Mouse (Mus musculus) kidney, postnatal 10 days (tissue): ENCODE results near the gene Mfap3.
"Not testable (repeated sequence)": the region's sequence is repeated elsewhere in the genome, so short reads cannot be mapped to it uniquely, and the experiment has no call there.

Experiments
- DNase-seq: peaks from one replicate; pipeline ENCODE4 v3.0.0; 2021; ENCODE audit warnings: mixed read lengths

The Mfap3 gene

DNA sequence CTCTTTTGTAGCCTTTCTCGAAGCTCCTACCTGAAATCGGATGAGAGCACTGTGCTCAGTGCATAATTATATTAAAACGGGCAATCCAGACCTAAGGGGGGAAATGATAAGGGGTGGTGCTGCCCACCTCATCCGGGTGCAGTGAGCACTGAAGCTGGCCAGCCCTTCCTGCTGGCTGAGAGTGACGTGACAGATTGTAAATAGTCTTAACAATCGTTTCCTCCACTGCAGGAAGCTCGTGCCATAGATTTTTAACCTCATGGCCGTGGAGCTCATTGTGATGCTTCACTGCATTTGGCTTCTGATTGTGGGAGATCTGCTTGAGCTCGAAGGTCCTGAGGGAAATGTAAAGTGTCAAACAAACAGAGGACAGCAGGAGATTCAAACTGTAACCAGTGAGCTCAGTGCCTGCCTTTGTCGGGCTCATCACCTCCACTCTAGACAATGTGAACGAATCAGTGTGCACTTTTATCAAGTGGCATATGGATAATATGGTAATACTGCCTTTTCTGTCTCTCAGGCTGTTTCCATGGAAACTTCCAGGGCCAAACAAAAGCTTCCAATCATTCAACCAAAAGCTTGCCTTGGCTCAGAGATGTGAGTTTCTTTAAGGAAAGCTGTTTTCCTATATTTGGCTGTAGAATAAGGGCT lies 13.0 kb downstream of the Mfap3 start:
- DNase-seq, result peak; percentile 44

DNA sequence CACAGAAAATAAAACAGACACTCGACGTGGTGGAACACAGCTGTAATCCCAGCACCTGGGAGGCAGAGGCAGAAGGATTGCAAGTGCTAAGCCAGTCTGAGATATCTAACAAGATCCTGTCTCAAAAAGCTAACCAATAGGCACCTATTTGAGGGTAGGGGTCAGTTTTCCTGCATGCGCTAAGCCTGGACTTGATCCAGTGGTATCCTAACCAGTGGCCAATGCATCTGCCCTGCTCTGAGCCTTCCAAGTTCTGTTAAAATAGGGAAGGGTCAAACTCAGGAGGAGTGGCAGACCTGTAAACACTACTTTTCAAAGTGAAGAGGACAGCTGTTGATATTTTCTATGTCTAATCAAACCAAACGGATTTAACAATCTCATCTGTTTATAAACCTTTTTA lies 13.8 kb downstream of the Mfap3 start:
- no peak for DNase-seq

DNA sequence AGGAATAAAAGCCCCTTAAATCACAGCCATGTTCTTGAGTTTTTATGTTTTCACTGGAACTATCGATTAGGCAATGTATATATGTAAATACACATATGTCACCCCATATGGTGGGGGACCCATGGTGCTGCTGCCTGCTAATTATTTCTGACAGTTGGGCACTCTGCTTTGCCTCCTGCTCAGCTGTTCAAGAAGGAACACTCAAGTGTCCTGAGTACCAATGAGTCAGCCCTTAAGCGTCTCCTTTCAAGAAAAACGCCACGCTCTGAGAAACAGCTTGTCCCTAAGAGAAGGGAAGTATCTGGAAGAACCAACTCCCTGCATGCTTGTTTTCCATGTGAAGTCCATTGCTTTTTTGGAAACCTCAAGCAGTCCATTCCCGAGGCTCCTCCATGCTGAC lies 17.4 kb downstream of the Mfap3 start:
- DNase-seq, result no peak

DNA sequence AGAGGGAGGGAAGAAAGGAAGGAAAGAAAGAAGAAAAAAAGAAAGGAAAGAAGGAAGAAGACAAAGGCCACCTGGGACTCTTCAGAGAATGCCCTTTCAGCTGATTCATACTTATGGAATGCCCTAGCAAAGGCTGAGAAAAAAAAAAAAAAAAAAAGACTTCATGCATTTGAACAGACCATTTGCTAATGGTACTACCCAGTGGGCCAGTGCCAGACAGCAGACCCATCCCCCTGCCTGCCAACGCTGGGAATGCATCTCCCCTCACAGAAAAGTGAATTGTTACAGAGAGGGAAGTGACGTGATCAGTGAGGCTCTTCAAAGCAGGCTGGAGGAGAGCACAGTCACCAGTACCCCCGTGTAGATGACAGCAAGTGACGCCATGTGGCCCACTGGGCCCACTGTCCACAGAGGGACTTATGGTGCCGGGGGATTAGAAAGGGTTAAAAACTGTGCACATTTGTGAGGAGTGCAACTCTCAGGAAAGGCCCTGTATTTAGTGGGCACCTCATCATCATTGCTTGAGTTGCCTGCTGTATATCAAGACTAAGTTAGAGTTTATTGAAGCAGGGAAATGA lies 21.5 kb downstream of the Mfap3 start:
- no peak for DNase-seq

DNA sequence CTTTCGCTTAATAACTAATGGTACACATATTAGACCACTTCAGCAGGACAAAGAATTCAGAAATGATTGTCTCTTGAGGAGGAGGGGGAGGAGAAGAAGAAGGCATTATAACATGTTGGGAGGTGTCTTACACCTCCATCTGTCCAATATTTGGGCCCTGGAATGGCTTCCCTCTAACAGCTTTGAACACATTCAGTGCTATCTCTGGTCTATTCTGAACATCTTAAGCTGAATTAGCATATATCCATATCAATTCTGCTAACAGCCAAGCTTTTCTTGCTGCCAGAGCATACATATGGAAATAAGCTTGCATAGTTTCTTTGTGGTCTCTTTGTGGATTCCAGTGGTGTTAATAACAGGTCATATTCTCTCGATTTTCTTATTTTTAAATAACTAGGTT lies 22.2 kb downstream of the Mfap3 start:
- no peak for DNase-seq

DNA sequence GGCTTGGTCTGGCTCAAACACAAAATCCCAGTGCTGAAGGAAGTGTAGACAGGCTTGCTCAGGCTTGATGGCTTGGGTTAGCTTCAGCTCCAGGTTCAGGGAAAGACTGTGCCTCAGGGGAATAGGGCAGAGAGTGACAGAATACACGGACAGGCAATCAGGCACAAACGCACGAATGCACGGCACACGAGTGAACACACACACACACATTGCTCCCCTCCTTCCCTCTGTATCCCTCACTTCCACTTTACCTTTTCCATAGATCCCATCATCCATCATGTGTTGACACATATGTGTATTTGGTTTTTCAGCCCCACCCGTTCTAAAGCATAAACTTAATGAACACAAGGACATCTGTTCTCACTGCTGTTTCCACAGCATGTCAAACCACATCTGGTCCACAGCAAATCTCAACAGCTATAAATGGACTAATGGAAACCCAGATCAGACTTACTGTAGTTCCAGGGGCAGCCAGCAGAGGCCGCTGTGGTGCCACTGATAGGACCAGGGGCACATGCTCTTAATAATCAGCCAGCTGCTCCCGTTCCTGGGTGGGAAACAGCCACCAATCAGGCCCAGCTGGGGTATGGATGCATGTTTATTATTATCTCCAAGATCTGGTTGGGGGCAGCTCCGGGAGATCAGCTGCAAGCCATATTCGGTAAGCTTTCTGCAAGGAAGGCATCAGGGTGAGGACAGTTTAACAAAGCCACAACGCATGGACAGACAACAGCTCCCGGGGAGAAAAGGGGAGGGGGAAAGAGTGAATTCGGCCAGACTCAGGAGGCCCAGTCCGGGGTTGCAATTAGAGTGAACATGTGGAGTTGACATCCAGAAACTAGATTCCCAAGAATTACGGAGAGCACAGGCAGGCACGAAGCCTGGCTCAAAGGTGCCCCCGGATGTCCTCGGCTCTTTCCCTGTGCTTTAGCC lies 30.4 kb downstream of the Mfap3 start:
- peak; percentile 91 for DNase-seq

DNA sequence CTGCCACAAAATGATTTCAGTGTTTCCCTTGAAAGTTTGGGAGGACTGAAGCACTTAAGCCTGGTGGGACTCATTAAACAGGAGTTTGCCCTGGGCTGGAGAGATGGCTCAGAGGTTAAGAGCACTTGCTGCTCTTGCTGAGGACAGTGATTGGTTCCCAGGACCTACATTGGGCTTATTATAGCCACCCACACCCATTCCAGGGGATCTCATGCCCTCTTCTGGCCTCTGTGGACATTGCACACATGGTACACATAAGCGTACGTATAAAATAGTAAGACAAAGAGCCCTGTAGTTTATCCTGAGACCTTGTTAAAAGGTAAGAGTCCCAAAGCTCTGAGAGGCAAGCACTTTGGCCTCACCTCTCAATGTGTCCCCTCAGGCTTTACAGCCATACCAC lies 31.8 kb downstream of the Mfap3 start:
- DNase-seq, result peak; percentile 14

DNA sequence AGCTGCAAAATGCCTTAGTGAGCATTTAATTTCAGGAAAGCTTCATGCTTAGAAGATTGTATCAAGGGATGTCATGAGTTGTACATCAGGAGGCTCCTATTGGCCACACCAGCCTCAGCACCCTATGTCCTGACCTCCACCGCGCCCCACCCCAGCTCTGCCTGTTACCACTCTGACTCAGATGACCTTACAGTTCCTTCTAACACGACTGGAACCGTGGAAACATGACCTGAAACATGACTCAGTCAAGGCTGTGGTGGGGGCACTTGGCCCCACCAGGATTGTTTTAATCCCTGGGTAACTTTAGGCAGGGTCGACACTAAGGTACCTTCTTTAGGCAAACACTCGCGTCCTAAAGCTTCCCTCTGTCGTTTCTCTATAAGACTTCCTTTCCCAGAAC lies 32.6 kb downstream of the Mfap3 start:
- DNase-seq, result no peak

DNA sequence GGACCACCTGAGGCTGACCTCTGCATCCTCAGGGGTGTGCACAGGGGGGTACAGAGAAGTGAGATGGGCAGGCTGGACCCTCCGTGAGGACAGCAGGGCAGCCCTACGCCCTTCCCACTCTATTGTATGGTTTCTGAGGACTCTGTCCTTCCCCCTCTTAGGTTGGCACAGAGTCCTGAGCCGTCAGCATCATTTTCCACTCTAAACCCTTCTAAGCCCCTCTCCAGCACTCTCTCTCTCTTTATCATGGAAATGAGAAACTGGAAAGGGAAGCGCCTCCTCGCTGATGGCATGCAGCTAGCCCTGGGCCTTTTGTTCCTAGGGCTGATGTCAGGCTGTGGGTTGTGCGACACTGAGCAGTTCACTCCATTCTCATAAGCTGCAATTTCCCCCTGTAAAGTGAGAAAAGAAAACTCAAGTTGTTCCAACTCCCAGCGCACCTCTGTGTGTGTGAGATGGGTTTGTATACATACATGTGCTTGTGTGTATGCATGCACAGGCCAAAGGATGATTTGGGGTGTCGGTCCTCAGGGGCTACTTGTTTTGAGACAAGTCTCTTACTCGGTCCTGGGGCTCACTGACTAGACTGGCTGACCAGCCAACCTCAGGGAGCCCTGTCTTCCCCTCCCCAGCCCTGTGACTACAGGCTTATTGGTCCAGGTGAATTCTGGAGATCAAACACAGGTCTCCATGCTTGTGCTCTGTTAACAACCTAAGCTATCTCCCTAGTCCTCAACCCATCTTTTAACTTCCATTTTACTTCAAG lies 34.7 kb downstream of the Mfap3 start:
- DNase-seq, result no peak

DNA sequence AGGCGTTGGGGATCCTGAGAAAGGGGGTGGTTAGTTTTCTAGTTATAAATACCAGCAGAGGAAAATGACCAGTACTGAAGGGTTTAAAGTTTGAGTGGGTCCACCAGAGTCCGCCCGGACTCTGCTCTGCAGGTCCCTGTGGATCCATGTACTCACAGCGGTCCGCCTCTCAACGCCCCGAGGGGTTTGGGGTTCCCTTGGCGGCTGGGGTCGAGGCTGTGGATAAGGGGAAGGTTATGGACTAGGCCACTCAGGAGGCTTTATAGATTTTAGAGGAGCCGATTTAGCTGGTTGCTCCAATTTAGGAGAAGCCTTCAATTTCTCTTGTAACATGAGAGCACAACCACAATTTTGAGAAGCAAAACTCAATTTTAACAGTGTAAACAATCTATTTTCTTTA lies 39.5 kb downstream of the Mfap3 start:
- DNase-seq, result not testable (repeated sequence)

DNA sequence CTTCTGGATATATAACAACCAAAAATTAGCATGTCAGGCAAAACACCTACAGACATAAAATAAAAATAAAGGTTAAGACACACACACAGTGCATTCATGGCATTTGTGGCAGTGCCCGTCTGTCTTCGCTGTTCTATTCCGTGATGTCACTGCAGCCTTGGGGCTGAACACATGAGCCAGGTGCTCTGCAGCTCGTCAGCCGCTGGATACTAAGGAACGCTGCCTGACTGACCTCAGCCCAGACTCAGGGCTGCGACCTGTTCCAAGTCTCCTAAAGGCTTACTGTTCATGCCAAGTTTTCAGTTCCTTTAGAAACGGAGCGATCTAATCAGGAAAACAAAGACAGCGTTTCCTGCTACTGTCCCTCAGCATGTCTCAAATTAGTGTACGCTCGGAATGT lies 46.1 kb downstream of the Mfap3 start:
- no peak for DNase-seq

DNA sequence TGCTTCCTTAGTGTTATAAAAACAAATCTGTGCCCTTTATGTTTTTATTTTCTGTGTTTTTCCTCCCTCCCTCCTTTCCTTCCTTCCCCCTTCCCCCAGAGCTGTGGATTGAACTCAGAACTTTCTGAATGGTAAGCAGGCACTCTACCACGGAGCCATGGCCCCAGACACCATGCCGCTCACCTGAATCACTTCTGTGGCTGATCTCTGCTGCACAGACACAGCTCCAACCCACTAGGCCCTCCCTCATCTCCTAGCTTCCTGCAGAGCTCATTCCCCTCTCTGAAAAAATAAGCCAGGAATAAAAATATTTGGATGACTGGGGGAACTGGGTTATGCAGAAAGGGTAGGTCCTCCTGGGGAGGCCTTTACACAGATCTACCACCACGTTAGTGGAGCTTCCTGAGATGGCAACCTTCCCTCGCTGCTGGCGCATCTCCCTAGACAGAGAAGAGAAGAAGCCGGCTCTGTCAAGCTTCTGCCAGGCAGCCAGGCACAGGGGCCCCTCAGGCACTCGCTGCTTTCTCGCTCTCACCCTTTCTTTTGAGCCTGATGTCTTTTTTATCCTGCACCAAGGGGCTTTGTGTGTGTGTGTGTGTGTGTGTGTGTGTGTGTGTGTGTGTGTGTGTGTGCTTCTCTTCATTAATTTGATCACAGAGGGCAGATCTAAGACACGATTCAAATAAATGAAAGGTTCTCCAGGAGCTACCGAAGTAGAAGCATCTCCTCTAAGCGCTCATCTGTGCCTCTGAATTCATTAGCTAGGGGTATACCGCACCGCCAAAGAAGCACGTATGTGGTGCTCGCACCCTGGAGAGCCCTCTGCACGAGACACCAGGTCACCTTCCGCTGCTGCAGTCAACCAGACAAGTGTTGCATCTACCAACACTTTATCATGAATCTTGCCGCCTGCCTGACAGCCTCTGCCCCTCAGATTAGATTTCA lies 47.9 kb downstream of the Mfap3 start:
- DNase-seq, result no peak

DNA sequence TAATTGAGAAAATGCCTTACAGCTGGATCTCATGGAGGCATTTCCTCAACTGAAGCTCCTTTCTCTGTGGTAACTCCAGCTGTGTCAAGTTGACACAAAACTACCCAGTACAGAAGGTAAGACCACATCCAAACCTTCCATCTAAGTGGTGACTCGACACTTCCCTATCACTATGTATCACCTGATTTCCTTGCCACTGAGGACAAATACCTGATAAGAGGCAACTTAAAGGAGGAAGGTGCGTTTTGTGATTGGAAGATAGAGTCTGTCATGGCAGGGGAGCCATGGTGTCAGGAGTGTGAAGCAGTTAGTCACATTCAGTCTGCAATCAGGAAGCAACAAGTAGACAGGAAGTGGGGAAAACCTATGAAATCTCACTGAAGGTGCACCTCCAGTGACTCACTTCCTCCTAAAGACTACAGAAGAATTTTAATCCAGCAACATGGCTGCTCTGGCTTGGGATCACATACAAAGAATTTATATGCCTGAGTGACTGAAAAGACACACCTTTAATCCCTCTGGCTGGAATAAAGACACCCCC lies 50.6 kb downstream of the Mfap3 start:
- no peak for DNase-seq

DNA sequence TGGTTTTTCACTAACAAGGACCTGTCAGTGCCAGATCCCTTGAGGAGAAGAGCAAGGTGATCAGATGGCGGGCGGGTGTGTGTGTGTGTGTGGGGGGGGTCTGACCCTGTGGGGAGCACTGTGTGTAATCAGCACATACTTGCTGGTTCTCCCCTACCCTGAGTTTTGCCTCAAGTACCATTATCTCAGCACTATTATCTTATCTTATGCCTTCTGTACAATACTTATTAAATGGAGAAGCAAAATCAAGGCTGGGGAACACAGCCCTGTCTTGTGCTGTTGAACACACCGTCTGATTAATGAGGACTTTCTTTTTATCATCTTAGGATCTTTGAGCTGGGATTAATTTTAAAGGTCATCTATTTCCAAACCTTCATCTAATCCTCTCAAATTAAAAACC lies 52.6 kb downstream of the Mfap3 start:
- no peak for DNase-seq

DNA sequence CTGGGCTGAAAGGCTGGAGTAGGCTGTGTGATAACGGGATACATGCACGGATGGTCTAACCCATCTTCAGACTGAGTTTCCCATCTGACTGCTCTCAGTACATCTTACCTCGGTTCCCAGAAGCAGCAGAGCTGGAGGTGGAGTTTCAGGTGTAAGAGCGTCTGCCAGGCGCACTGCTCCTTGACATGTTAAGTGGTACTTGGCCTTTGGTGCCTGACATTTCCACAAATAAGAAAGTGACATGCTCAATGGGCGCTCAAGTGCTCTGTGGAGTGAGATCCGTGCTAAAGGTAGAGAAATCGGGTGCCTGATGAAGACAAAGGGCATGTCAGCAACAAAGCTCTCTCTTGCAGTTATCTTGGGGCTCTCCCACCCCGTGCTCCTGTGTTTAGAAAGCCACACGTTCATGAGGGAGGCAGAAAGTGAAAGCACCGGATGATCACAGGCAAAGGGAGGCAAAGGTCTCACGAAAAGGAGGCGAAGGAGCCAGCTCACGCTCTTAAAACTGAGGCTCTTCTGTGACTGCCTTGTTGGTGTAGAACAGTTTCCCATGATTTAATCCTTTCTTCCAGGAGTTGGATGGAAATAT lies 55.3 kb downstream of the Mfap3 start:
- DNase-seq, result no peak

DNA sequence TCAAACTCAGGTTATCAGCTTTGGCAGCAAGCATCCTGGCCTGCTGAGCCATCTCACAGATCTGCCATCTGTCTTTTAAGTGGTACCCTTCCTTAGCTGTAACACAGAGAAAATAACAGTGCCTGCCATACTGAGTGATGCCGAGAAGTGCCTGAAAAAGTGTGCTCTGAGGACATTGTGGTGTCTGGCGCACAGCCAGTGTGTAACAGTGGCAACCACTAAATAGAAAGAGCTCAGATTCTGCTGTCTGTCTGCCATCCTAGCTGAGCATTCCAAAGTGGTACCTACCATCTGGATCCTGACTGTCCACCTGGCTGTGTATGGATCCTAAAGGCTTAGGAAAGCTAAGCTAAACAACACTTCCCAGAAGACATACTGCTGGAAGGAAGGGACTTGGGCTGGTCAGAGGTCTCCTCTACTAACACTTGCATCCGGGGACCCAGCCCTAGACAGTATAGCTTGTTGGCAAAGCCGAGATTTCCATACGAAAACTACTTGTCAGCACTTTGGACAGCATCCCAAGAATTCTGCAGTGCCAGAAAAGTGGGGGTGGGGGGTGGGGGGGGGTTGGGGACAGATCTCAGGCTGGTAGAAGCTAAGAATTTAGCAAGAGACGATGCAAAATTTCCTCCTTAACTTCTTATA lies 58.5 kb downstream of the Mfap3 start:
- DNase-seq, result no peak

DNA sequence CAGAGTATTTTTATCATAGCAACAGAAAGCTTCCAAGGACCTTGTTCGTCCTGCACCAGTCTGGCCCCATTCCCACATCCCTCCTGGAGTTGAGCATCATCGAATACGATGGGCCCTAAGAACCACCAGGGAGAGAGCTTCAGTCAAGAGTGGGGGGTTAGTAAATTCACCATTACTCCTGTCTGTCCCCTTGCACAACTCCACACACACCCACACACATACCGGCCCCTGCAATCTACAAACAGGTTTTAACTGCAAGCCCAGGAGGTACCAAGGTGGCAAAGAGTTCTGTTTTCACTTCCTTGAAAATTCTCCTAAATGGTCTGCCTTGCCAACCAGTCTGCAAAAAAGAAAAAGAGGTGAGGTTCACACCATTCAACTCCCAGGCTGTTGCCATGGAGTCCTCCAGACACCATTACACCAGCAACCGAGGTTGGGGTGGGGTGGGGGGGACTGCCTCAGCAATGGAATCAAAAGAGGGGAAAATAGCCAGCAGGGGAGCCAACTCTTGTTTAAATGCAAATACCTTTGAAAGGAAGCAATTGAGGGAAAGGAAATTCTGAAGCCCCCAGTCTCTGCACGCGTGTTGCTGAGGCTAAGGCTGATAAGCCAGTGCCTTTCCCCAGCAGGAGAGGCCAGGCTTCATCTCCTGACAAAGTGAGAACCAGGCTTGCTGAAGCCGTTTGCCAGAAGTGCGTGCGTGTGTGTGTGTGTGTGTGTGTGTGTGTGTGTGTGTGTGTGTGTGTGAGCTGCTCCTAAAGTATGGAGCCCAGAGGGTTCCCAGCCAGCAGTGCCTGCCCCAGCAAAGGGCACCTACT lies 64.6 kb downstream of the Mfap3 start:
- no peak for DNase-seq
